Mouse (Mus musculus) spleen, adult 2 months (tissue): ENCODE measurements around the gene Snx21.

Experiments used
- CTCF ChIP-seq: fragments of 200-500 bp; IDR thresholded peaks from 2 replicates; pipeline ENCODE4 v1.5.1; 2011; ENCODE audit warnings: mild to moderate bottlenecking, inconsistent platforms; ENCODE audit not compliant: insufficient read depth, insufficient read length, insufficient replicate concordance; ENCODE audit errors: extremely low read depth
- POLR2A ChIP-seq: fragments of 200-500 bp; IDR thresholded peaks from 2 replicates; pipeline ENCODE4 v1.6.1; 2011; ENCODE audit warnings: low read depth, low read length, inconsistent platforms

DNA sequence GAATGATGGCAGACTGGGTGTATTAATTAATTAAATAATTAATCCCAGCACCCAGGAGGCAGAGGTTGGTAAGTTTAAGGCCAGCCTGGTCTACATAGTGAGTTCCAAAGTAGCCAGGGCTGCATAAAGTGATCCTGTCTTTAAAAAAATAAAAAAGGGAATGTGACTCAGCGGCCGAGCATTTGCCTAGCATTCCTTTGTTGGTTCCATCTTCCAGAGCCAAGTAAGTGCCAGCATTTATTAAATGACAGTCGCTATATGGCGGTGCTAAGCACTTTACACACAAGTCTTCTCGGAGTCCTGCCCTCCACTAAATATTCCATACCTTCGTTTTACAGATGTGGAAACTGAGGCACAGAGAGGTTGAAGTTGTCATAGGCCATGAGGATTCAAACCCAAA, 9.5 kb upstream of the Snx21 start:
- TF ChIP-seq CTCF (no peak), POLR2A (no peak)
